In genomic region chr15:15637130-15637529, GRCm38 (mm10) we compare ENCODE assay signal across 24 mouse cellular contexts.
DNase-seq lines count a peak whose midpoint lies in the region; ATAC-seq and TF ChIP-seq lines count a peak whose summit lies in the region.
"Had no signal": no experiment of that assay in that cellular context is flagged by ENCODE, and none has a peak within 500 bp of the region (broad histone marks: within the 10 kb centered on the region; RNA-seq: fewer than 3 reads in every experiment).

No protein-coding gene starts in this region.

- no peaks in the 10 kb centered on the region for H3K27me3 ChIP-seq in forebrain, embryonic 15.5 days
- H3K27me3 ChIP-seq in forebrain, embryonic 12.5 days: no peaks in the 10 kb centered on the region
- no peaks in the 10 kb centered on the region for H3K27me3 ChIP-seq in hindbrain, embryonic 13.5 days
- no peaks in the 10 kb centered on the region for H3K27me3 ChIP-seq in midbrain, embryonic 14.5 days (ENCODE audit: control insufficient read depth, insufficient read depth, low read length)
- no peaks in the 10 kb centered on the region for H3K27me3 ChIP-seq in intestine, embryonic 16.5 days (replicated peaks; ENCODE audit: control insufficient read depth, insufficient read depth, low read length)
- H3K27me3 ChIP-seq: embryonic facial prominence, embryonic 12.5 days; liver, embryonic 13.5 days had no signal

- peak; percentile 82 for DNase-seq in brain, embryonic 14.5 days (ENCODE audit: low read depth)
- peak; percentile 74 for DNase-seq in midbrain, embryonic 14.5 days
- DNase-seq in gastrocnemius, postnatal 10 days: no peak
- no peak for DNase-seq in c-Kit-positive CD71-positive TER-119-positive erythroid progenitor cells, embryonic 14.5 days (ENCODE audit: low spot score)
- DNase-seq: adrenal gland, postnatal 25 days; cerebellum, adult 2 months; gastrocnemius, postnatal 25 days; heart, adult 2 months; kidney, adult 2 months; layer of hippocampus, adult 9-11 months; liver, embryonic 13.5 days; lung, adult 2 months; lung, postnatal 14 days; right cerebral cortex, postnatal 25 days; spleen, adult 18-20 months had no signal

- no peak overlapping the region for H3K9ac ChIP-seq in forebrain, embryonic 15.5 days (replicated peaks)
- H3K9ac ChIP-seq in forebrain, embryonic 12.5 days: no peak overlapping the region
- H3K9ac ChIP-seq in hindbrain, embryonic 13.5 days: no peak overlapping the region
- H3K9ac ChIP-seq in midbrain, embryonic 14.5 days (replicated peaks; ENCODE audit: low read length): no peak overlapping the region
- no peak overlapping the region for H3K9ac ChIP-seq in intestine, embryonic 16.5 days (ENCODE audit: low read depth, low read length)
- H3K9ac ChIP-seq: embryonic facial prominence, embryonic 12.5 days; liver, embryonic 13.5 days had no signal

- peak; percentile 68 for ATAC-seq in forebrain, embryonic 15.5 days (replicated peaks)
- no peak for ATAC-seq in forebrain, embryonic 12.5 days (ENCODE audit: low FRiP score)
- ATAC-seq in hindbrain, embryonic 13.5 days (ENCODE audit: low FRiP score): 0 out of 2 replicates have a peak, but pooled peaks have one; percentile 43
- peak; percentile 83 for ATAC-seq in midbrain, embryonic 14.5 days (ENCODE audit: low FRiP score, low TSS enrichment)
- no peak for ATAC-seq in intestine, embryonic 16.5 days
- ATAC-seq: inflammation-experienced regulatory T-cells, adult 6 months had no signal

- H3K36me3 ChIP-seq in forebrain, embryonic 15.5 days: no peaks in the 10 kb centered on the region
- no peaks in the 10 kb centered on the region for H3K36me3 ChIP-seq in forebrain, embryonic 12.5 days (replicated peaks)
- H3K36me3 ChIP-seq in hindbrain, embryonic 13.5 days: no peaks in the 10 kb centered on the region
- H3K36me3 ChIP-seq in midbrain, embryonic 14.5 days (ENCODE audit: control insufficient read depth, insufficient read depth, low read length): no peaks in the 10 kb centered on the region
- no peaks in the 10 kb centered on the region for H3K36me3 ChIP-seq in intestine, embryonic 16.5 days (ENCODE audit: control insufficient read depth, insufficient read depth, low read length)
- H3K36me3 ChIP-seq: embryonic facial prominence, embryonic 12.5 days; liver, embryonic 13.5 days had no signal

- no peak overlapping the region for H3K4me2 ChIP-seq in forebrain, embryonic 15.5 days (replicated peaks)
- H3K4me2 ChIP-seq in forebrain, embryonic 12.5 days: no peak overlapping the region
- no peak overlapping the region for H3K4me2 ChIP-seq in hindbrain, embryonic 13.5 days
- no peak overlapping the region for H3K4me2 ChIP-seq in midbrain, embryonic 14.5 days (ENCODE audit: low read length)
- no peak overlapping the region for H3K4me2 ChIP-seq in intestine, embryonic 16.5 days (ENCODE audit: low read depth, low read length)
- H3K4me2 ChIP-seq: embryonic facial prominence, embryonic 12.5 days; liver, embryonic 13.5 days had no signal

- no peak overlapping the region for H3K4me3 ChIP-seq in forebrain, embryonic 15.5 days
- no peak overlapping the region for H3K4me3 ChIP-seq in forebrain, embryonic 12.5 days (replicated peaks)
- no peak overlapping the region for H3K4me3 ChIP-seq in hindbrain, embryonic 13.5 days
- no peak overlapping the region for H3K4me3 ChIP-seq in midbrain, embryonic 14.5 days (replicated peaks; ENCODE audit: low read depth, low read length)
- no peak overlapping the region for H3K4me3 ChIP-seq in intestine, embryonic 16.5 days (ENCODE audit: low read length)
- H3K4me3 ChIP-seq: embryonic facial prominence, embryonic 12.5 days; erythroblast, embryonic 14.5 days; heart, adult 2 months; left cerebral cortex, adult 2 months; liver, embryonic 13.5 days had no signal

- TF ChIP-seq CTCF in brain, embryonic 14.5 days (IDR thresholded peaks at IDR 0.05; ENCODE audit: borderline replicate concordance, extremely low read depth, insufficient read depth, insufficient read length): no peak

- 66% methylated on average over 2 of the region's 2 CpGs for WGBS in forebrain, embryonic 15.5 days
- 63% methylated on average over 2 of the region's 2 CpGs for WGBS in forebrain, embryonic 12.5 days
- WGBS in hindbrain, embryonic 13.5 days: 60% methylated on average over 2 of the region's 2 CpGs
- 30% methylated on average over 2 of the region's 2 CpGs for WGBS in midbrain, embryonic 14.5 days
- 64% methylated on average over 2 of the region's 2 CpGs for WGBS in intestine, embryonic 16.5 days

- H3K27ac ChIP-seq in forebrain, embryonic 15.5 days (replicated peaks): no peak overlapping the region
- no peak overlapping the region for H3K27ac ChIP-seq in forebrain, embryonic 12.5 days
- H3K27ac ChIP-seq in hindbrain, embryonic 13.5 days: no peak overlapping the region
- H3K27ac ChIP-seq in midbrain, embryonic 14.5 days (replicated peaks; ENCODE audit: low read depth, low read length): no peak overlapping the region
- H3K27ac ChIP-seq in intestine, embryonic 16.5 days (ENCODE audit: low read length): no peak overlapping the region
- H3K27ac ChIP-seq: embryonic facial prominence, embryonic 12.5 days; heart, adult 2 months; kidney, postnatal 0 days; left cerebral cortex, adult 2 months; liver, embryonic 13.5 days had no signal

- no peak for TF ChIP-seq POLR2A in brain, embryonic 14.5 days (IDR thresholded peaks at IDR 0.05; ENCODE audit: borderline replicate concordance, extremely low read depth, insufficient read depth, insufficient read length, poor library complexity, severe bottlenecking)

- H3K9me3 ChIP-seq in forebrain, embryonic 15.5 days: no peaks in the 10 kb centered on the region
- no peaks in the 10 kb centered on the region for H3K9me3 ChIP-seq in forebrain, embryonic 12.5 days
- no peaks in the 10 kb centered on the region for H3K9me3 ChIP-seq in hindbrain, embryonic 13.5 days
- no peaks in the 10 kb centered on the region for H3K9me3 ChIP-seq in midbrain, embryonic 14.5 days (ENCODE audit: control insufficient read depth, low read length)
- no peaks in the 10 kb centered on the region for H3K9me3 ChIP-seq in intestine, embryonic 16.5 days (ENCODE audit: control insufficient read depth, low read length)
- H3K9me3 ChIP-seq: embryonic facial prominence, embryonic 12.5 days; liver, embryonic 13.5 days had no signal

- H3K4me1 ChIP-seq in forebrain, embryonic 15.5 days: no peaks in the 10 kb centered on the region
- H3K4me1 ChIP-seq in forebrain, embryonic 12.5 days: no peaks in the 10 kb centered on the region
- no peaks in the 10 kb centered on the region for H3K4me1 ChIP-seq in hindbrain, embryonic 13.5 days (replicated peaks)
- no peaks in the 10 kb centered on the region for H3K4me1 ChIP-seq in midbrain, embryonic 14.5 days (ENCODE audit: control insufficient read depth, insufficient read depth, low read length)
- H3K4me1 ChIP-seq in intestine, embryonic 16.5 days (ENCODE audit: control insufficient read depth, insufficient read depth, low read length): no peaks in the 10 kb centered on the region
- H3K4me1 ChIP-seq: embryonic facial prominence, embryonic 12.5 days; liver, embryonic 13.5 days had no signal

Comparison
In these comparisons a context has a peak if more than half of its experiments do, and no peak if none do; other contexts are left out.
1. ATAC-seq: peak in forebrain, embryonic 15.5 days (single experiment), hindbrain, embryonic 13.5 days (single experiment) and midbrain, embryonic 14.5 days (single experiment); none in forebrain, embryonic 12.5 days (single experiment) and intestine, embryonic 16.5 days (single experiment).
2. DNase-seq: peak in brain, embryonic 14.5 days (single experiment) and midbrain, embryonic 14.5 days (single experiment); none in gastrocnemius, postnatal 10 days (single experiment) and c-Kit-positive CD71-positive TER-119-positive erythroid progenitor cells, embryonic 14.5 days (single experiment).